Mouse (Mus musculus) forebrain, embryonic 14.5 days (tissue): ENCODE data around the gene Krt36. TPM values are rescaled to one million over a fixed set of nuclear protein-coding genes. Genes with fewer than 3 reads are reported as not detected.

Experiments
- ATAC-seq: fragments of 200-750 bp; cut with Nextera tagmentation; 2 replicates; pipeline ENCODE4 v1.8.0; 2017; ENCODE audit warnings: mild to moderate bottlenecking, moderate library complexity
- DNase-seq: peaks from one replicate; pipeline ENCODE4 v3.0.0-alpha.2; 2015; ENCODE audit warnings: low spot score
- H3K27ac ChIP-seq: fragments of 300-500 bp; sonication (generic); 2 replicates; pipeline ENCODE4 v1.5.1; 2014; ENCODE audit warnings: low read depth, mild to moderate bottlenecking, control low read depth, low read length, moderate library complexity
- H3K27me3 ChIP-seq: fragments of 300-500 bp; sonication (generic); replicated peaks from 2 replicates; pipeline ENCODE4 v1.6.1; 2014; ENCODE audit warnings: low read length, control low read depth, mixed read lengths; ENCODE audit not compliant: control insufficient read depth, insufficient read depth
- H3K36me3 ChIP-seq: fragments of 300-500 bp; sonication (generic); 2 replicates; pipeline ENCODE4 v1.6.1; 2014; ENCODE audit warnings: low read length, control low read depth; ENCODE audit not compliant: control insufficient read depth, insufficient read depth
- H3K4me1 ChIP-seq: fragments of 300-500 bp; sonication (generic); 2 replicates; pipeline ENCODE4 v1.6.1; 2014; ENCODE audit warnings: antibody characterized with exemption, low read length, control low read depth; ENCODE audit not compliant: control insufficient read depth, insufficient read depth
- H3K4me2 ChIP-seq: fragments of 300-500 bp; sonication (generic); 2 replicates; pipeline ENCODE4 v1.6.1; 2014; ENCODE audit warnings: mild to moderate bottlenecking, control low read depth, low read length
- H3K4me3 ChIP-seq: fragments of 300-500 bp; sonication (generic); 2 replicates; pipeline ENCODE4 v1.5.1; 2014; ENCODE audit warnings: low read depth, low read length, control low read depth
- H3K9ac ChIP-seq: fragments of 300-500 bp; sonication (generic); 2 replicates; pipeline ENCODE4 v1.6.1; 2014; ENCODE audit warnings: mild to moderate bottlenecking, low read length, control low read depth, moderate library complexity
- H3K9me3 ChIP-seq: fragments of 300-500 bp; sonication (generic); replicated peaks from 2 replicates; pipeline ENCODE4 v1.6.1; 2016; ENCODE audit warnings: low read length, control low read depth, mixed read lengths; ENCODE audit not compliant: control insufficient read depth
- WGBS: fragments of 180-500 bp; shearing (Covaris S2); extraction: QIAGEN DNeasy Blood & Tissue Kit; methylation state at CpG from one replicate; pipeline ENCODE4 v1.1.7; 2014; 5-methylcytosine and 5-hydroxymethylcytosine counted together
- polyA plus RNA-seq: library from polyadenylated mRNA; unstranded; fragments of >200 nt; fragmentation: Nextera tagmentation; extraction: Ambion mirVana; gene quantifications from 2 replicates; pipeline ENCODE4 v1.2.1, GENCODE M21; 2014

The Krt36 gene
- polyA plus RNA-seq, 1 experiment from 2014 or later, result not detected

DNA sequence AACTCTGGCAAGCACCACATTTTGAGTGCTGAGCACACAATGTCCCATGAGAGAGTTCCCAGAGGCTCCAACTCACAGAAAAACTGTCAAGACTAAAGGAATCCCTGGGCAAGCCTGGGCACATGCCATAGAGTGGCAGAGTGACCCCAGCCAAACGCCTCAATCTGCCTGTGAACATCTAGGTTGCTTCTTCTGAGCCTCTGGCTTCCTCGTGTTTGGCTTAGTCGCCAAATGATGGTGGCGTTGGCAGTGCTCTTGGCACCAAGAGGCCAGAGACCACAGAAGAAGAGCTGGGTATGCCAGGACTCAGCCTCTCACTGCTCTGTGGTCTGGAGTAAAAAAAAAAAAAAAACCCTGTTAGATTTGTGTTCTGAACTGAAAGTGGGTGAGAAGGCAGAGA, 5.0 kb downstream of the Krt36 start:
- H3K4me3 ChIP-seq, result no peak overlapping the region
- no peaks in the 10 kb centered on the region for H3K4me1 ChIP-seq
- no peaks in the 10 kb centered on the region for H3K36me3 ChIP-seq
- no peak overlapping the region for H3K27ac ChIP-seq
- WGBS, result 83% methylated on average over 4 of the region's 4 CpGs
- no peaks in the 10 kb centered on the region for H3K9me3 ChIP-seq
- ATAC-seq, result no peak
- no peak overlapping the region for H3K4me2 ChIP-seq
- no peaks in the 10 kb centered on the region for H3K27me3 ChIP-seq
- no peak for DNase-seq
- H3K9ac ChIP-seq, result no peak overlapping the region

DNA sequence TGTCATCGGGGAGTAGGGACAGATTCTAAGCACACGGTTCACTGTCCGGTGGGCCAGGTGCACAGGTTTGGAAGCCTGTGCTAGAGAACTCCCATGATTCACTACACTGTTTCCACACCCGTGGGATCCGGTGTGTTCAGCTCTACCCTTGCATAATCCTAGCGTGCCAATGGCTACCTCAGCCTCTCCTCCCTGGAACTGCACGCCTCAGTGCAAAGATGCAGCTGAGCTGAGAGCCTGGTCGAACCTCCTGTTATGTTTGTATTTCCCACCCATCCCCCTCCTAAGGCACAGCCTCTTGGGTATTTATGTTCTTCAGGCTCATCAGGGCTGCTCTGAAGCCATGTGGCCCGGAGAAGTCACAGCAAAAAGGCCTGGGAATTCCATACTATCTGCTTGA, 7.6 kb downstream of the Krt36 start:
- WGBS, result 87% methylated on average over 9 of the region's 9 CpGs
- H3K4me2 ChIP-seq, result no peak overlapping the region
- no peaks in the 10 kb centered on the region for H3K9me3 ChIP-seq
- no peaks in the 10 kb centered on the region for H3K27me3 ChIP-seq
- DNase-seq, result no peak
- no peak overlapping the region for H3K9ac ChIP-seq
- no peak overlapping the region for H3K4me3 ChIP-seq
- no peaks in the 10 kb centered on the region for H3K4me1 ChIP-seq
- ATAC-seq, result no peak
- no peaks in the 10 kb centered on the region for H3K36me3 ChIP-seq
- no peak overlapping the region for H3K27ac ChIP-seq

DNA sequence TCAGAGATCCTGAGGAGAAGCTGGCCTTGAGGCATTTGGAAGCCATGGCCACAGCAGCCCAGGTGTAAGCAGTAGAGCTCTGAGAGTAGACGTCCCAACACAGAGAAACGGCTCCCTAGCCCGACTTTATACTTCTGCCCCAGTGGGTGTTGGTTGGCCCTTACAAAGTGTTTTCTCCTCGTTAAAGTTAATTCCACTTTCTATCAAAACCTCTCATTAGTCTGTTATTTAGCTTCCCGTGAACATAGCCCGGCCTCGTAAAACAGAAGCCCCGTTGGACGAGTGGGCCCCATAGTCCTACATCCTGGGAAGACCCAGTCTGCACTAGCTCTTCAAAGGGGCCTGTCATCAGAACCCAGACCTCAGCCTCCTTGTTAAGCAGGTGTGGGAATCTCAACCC, 9.3 kb downstream of the Krt36 start, which contains the start of gene Krt35:
Gene Krt35 (minus strand): TSS at position 101 of the 400 bp plus-strand sequence.
- Histone ChIP-seq H3K27me3 (no peaks in the 10 kb centered on the region), H3K4me2 (no peak within 1 kb of the TSS), H3K4me1 (no peaks in the 10 kb centered on the region), H3K36me3 (no peaks in the 10 kb centered on the region), H3K9ac (no peak within 1 kb of the TSS), H3K9me3 (no peaks in the 10 kb centered on the region), H3K27ac (no peak within 1 kb of the TSS), H3K4me3 (no peak within 1 kb of the TSS)
- no peak for ATAC-seq
- 40% methylated on average over 9 of the region's 9 CpGs for WGBS
- DNase-seq, result no peak

DNA sequence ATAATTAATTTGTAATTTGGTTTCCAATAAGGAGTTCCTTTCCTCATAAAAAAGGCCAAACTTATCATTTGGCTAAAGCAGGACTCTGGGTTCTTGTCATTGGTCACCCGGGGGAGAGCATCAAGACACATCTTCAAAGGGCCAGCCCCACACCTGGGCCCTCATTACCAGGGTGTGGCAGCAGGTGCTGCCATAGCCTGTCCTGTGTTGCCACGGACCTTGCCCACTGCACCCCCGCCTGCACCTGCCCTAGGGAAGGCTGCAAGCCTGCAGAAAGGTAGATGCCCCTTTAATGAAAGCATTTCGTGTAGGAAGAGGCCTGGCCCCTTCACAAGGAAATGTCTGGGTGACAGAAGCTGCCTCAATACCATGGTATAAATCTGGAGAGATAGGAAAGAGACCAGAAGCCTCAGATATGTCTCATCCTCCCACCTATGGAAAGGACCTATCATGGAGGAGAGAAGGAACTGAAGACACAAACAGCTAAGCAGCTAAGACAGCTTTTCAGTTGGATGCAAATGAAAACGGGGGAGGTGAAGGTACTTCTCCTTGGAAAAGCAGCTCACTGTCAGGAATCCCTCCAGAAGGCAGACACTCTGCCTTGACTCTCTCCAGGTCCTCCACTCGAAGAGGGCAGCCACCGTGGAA, 16.9 kb downstream of the Krt36 start:
- no peak overlapping the region for H3K4me2 ChIP-seq
- 68% methylated on average over 7 of the region's 7 CpGs for WGBS
- H3K4me3 ChIP-seq, result no peak overlapping the region
- no peaks in the 10 kb centered on the region for H3K9me3 ChIP-seq
- H3K36me3 ChIP-seq, result no peaks in the 10 kb centered on the region
- H3K27me3 ChIP-seq, result no peaks in the 10 kb centered on the region
- H3K9ac ChIP-seq, result no peak overlapping the region
- no peak overlapping the region for H3K27ac ChIP-seq
- DNase-seq (no peak), ATAC-seq (no peak)
- no peaks in the 10 kb centered on the region for H3K4me1 ChIP-seq

DNA sequence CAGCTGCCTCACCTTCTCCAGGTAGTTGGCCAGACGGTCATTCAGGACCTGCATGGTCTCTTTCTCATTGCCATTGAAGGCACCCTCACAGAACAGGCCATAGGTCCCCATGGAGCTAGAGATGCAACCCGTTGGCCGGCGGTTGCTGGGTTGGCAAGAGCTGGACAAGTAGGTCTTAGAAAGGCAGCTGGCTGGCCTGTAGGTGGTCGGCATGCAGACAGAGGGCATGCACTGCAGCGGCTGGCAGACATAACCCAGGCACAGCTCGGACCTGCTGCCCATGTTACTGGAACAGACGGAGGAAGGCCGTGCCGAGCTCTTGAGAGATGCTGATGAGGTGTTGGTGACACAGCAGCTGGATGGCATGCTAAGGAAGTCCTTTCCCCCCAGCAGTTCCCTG, 17.6 kb downstream of the Krt36 start, which contains the start of gene Krt32:
Gene Krt32 (minus strand): TSS at position 366 of the 400 bp plus-strand sequence.
- Histone ChIP-seq H3K27me3 (no peaks in the 10 kb centered on the region), H3K9me3 (no peaks in the 10 kb centered on the region), H3K4me2 (no peak within 1 kb of the TSS), H3K27ac (no peak within 1 kb of the TSS), H3K9ac (no peak within 1 kb of the TSS), H3K4me3 (no peak within 1 kb of the TSS), H3K4me1 (no peaks in the 10 kb centered on the region), H3K36me3 (no peaks in the 10 kb centered on the region)
- DNase-seq (no peak), ATAC-seq (no peak)
- 92% methylated on average over 10 of the region's 10 CpGs for WGBS

DNA sequence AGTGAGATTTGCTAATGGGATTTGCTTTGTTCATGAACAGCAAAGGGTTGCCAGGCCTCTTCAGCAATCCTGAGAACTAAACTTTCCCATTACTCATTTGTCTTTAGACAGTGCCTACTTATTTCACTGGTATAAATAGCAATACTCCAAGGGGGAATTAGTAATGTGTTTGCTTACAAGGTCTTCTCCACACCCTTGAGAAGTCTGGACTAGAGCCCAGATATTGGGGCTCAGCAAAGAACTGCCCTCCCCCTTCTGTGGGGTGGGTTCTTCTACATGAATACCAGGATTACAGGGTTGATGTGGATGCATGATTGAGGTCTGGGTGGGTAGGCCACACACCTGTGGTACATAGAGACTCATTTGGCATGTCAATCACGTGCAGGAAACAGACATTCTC, 31.6 kb downstream of the Krt36 start:
- H3K9ac ChIP-seq, result no peak overlapping the region
- H3K4me3 ChIP-seq, result no peak overlapping the region
- no peaks in the 10 kb centered on the region for H3K9me3 ChIP-seq
- H3K36me3 ChIP-seq, result no peaks in the 10 kb centered on the region
- WGBS, result 54% methylated on average over 1 of the region's 1 CpGs
- ATAC-seq (no peak), DNase-seq (peak; percentile 7)
- H3K4me2 ChIP-seq, result no peak overlapping the region
- no peaks in the 10 kb centered on the region for H3K4me1 ChIP-seq
- no peak overlapping the region for H3K27ac ChIP-seq
- no peaks in the 10 kb centered on the region for H3K27me3 ChIP-seq

DNA sequence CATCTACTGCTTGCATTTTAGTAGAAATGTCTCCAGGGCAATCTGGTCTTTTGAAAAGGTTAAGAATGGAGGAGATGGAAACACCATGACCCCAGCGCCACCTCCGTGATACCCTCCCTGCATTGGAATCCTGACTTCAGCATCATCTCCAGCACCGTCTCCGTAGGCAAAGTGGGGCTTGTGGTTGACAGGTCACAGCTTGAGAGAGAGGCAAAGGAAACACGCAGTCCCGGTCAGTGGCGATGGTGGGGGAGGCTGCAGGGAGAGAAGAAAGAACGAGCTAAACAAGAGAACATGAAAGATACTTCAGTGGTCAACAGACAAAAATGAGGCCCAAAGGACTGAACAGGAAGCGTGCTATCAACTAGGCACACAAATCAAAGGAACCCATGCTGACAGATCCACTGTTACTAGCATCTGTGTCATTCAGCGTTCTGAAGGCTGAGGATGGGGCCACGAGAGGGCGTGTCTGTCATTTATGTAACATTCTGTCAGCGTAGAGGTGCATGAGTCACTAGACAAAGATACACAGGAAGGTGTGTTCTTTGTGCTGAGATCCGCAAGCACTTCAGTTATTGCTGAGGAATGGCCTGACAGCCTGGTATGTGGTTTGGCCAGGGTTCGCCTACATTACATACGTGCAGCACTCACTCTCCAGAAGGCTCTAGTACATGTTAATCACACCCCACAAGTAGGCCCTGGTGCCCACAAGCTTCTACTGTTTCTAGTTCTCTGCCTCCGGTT, 38.0 kb downstream of the Krt36 start:
- H3K9ac ChIP-seq, result no peak overlapping the region
- DNase-seq (no peak), ATAC-seq (no peak)
- no peak overlapping the region for H3K4me3 ChIP-seq
- H3K4me1 ChIP-seq, result no peaks in the 10 kb centered on the region
- no peaks in the 10 kb centered on the region for H3K9me3 ChIP-seq
- H3K27ac ChIP-seq, result no peak overlapping the region
- H3K4me2 ChIP-seq, result no peak overlapping the region
- WGBS, result 92% methylated on average over 17 of the region's 17 CpGs
- H3K27me3 ChIP-seq, result no peaks in the 10 kb centered on the region
- no peaks in the 10 kb centered on the region for H3K36me3 ChIP-seq

DNA sequence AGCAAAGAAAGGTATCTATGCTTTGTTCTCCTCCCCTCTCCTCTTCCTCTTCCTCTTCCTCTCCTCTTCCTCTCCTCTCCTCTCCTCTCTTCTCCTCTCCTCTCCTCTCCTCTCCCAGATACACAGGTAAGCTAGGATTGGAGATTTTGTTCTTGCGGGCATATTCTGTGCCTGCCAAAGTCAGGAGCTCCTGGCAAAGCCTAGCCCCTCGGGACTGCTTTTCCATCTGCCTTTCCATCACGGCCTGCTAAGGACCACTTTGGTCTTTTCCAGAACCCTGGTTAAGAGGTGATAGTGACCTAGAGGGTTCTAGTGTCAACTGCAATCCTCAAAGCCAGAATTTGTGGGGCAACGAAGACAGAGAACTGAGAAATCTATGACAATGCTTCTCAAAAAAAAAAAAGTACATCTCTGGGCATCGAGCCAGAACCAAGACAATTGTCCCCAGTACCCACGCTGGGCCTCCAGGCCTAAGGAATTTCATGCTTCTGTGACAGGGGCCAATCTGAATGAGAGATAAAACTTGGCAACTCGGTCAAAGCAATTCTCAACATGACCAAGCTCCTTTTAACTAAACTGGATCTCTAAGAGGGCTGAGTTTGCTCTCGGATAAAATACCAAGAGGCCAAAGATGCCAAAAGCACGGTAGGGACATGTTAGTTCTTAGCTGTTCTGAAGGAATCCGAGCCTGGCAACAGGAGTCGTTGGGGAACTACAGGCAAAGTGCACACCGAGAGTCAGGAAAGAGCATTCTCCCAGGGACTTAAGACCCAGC, 39.0 kb downstream of the Krt36 start:
- no peaks in the 10 kb centered on the region for H3K36me3 ChIP-seq
- H3K27me3 ChIP-seq, result no peaks in the 10 kb centered on the region
- no peaks in the 10 kb centered on the region for H3K9me3 ChIP-seq
- H3K4me1 ChIP-seq, result no peaks in the 10 kb centered on the region
- 71% methylated on average over 12 of the region's 12 CpGs for WGBS
- H3K9ac ChIP-seq, result no peak overlapping the region
- ATAC-seq, result no peak
- no peak overlapping the region for H3K4me3 ChIP-seq
- DNase-seq, result no peak
- no peak overlapping the region for H3K4me2 ChIP-seq
- H3K27ac ChIP-seq, result no peak overlapping the region
